Mouse (Mus musculus) gastrocnemius, adult 8-10 months (tissue): ENCODE results near the gene Dnajb12. TPM values are rescaled to one million over a fixed set of nuclear protein-coding genes. Genes with fewer than 3 reads are reported as not detected.

ENCODE experiments used
- DNase-seq, 2 experiments: peaks; one replicate each; pipeline ENCODE4 v3.0.0; 2022; ENCODE audit warnings: low spot score in 2 of 2
- total RNA-seq, 4 experiments: library from RNA; stranded (reverse); gene quantifications; 2 replicates each; pipeline ENCODE4 v1.2.4; 2022

Dnajb12 gene
- 10 to 100 TPM; 77.8 to 89.1 (median 82.1) TPM for total RNA-seq

DNA sequence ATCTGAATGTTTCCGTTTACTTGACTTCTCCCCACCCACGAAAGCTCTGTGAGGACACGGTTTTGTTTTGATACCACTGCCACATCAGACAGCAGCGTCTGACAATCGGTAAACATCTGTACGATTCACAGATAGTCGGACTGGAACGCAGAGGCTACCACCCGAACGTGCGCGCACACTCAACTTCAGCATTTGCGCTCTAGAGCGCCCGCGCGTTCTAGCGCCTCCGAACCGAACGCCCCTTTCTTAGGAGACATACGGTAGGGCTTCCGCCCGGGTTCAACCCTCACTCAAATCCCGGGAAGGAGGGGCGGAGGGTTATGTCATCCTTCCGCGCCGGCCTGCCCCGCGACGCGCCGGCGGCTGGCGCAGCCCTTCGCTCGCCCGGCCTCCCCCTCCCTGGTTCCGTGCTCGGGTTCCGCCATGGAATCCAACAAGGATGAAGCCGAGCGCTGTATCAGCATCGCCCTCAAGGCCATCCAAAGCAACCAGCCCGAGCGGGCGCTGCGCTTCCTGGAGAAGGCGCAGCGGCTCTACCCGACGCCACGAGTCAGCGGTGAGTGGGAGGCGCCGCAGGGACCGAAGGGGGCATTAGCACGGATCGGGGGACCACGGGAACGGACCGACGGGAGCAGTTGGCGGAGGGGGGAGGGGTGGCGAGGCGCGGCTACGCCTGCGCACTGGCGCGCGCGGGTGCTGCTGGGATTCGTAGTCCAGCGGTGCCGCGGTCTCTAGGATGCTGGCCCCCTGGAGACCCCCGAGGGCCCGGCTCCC is at the start of gene Dnajb12:
Gene Dnajb12 (plus strand): TSS at position 302 of the 774 bp plus-strand sequence.
- peak; percentile 89 to 90 for DNase-seq

DNA sequence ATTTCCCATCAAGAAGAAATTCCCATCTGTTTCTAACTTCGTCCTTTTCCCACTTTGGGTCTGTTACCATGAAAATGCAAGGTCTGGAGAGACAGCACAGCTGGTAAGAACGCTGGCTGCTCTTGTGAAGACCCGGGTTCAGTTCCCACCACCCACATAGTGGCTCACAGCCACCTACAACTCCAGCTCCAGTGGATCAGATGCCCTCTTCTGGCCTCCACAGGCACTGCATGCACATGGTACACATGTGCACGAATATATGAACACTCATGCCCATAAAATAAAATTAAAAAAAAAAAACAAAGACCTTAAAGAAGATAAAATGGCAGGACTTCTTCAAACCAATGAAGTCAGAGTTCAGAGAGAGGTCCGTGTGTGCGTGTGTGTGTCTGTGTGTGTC is 49.5 kb upstream of the Dnajb12 start:
- DNase-seq: no peak

DNA sequence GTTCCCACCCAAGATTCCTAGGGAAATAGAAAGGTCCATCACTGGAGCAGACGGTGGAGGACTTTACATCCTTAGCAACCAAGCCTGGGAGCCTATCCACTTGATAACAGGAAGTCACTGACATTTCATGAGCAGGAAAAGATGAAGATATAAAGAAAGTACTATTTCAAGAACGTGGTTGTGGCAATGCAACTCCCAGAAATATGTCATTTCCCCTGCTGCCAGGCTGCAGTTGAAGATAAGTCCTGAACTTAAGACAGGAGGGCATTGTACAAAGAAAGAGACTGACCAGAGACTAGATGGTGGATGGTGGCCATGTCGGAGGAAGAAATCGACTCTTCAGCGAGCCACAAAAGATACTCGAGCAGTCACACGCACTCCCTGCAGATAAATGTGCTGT is 47.4 kb upstream of the Dnajb12 start:
- no peak for DNase-seq

DNA sequence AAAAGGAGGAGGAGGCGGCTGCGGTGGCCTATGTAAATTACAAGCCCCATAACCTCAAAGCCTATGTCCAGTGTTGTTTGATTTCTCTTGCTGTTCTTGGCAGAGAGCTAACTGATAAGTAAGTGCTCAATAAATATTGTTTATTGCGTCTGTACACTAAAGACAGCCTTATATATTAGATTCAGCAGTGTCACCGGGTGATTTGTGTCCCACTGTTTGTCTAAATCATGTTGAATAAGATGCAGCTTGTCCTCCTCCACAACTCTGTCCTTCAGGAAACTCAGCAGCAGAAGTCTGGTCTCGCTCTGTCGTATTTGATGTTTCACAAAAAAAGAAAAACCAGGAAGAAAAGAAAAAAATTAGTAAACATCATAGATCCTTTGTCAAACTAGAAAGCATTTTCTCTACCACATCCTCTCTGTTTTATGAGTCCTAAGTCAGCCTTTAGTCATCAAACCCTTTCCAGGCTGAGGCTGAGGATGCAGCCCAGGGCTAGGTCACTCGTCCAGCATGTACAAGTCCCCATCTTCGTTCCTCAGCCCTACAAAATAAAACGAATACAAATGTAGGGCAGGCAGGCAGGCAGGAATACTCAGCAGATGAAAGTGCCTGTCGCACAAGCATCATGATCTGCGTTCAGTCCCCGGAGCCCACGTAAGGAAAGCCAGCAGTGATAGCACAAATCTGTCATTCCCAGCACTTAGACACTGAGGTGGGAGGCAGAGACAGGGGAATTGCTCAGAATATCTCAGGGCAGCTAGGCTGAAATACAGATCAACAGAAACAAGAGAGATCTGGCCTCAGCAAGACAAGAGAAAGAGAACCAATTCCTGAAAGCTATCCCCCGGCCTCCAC is 43.8 kb upstream of the Dnajb12 start:
- no peak for DNase-seq

DNA sequence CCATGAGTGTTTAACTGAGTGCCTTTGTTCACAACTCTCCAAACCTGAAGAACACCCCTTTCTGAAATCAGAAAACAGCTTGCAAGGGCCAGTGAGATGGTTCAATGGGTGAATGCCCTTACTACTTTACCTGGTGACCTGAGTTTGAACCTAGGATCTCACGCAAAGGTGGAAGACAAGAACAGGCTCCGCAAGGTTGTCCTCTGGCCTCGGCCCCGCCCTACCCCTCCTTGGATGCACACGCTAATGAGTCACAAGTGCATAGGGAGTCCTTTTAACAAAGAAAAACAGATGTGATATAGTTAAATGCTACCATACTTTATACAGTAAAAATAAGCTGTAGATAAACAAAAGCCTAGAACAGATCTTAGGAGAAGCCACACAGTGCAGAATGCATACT is 41.9 kb upstream of the Dnajb12 start:
- DNase-seq: no peak

DNA sequence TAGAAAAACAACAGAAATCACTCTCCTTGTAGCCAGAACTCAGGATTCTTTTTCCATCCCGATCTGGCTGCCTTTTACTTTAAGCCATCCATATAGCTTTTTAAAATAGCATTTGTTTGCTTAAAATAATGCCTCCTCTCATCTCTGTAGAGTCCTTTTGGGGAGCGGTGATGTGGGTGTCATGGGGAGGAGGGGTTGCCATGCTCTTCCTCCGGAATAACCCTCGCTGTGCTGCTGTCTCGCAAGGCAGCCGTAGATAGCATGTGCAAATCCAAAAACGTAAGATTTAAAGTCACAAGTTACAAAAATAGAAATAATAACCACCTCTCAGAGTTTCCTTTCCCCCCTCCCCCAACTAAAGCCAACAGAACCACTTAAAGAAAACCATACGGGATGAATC is 37.9 kb upstream of the Dnajb12 start:
- no peak for DNase-seq

DNA sequence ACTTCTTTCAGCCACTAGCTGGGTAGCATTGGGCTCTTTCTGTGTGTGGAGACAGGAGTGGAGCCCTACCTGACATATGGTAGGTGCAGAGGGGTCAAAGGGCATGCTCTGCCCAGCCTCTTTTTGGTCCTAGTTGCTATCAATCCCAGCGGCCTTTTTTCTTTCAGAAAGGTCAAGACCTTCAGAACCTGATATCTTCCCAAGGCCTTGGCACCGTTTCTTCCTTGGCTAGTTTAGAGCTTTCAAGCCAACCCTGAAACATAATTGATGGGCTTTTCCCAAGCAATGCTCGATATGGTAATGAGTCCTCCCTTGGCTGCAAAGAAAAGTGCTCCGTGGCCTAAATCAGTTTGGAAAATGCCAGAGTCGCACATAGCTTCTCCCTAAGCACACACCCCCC is 36.2 kb upstream of the Dnajb12 start:
- DNase-seq: no peak

DNA sequence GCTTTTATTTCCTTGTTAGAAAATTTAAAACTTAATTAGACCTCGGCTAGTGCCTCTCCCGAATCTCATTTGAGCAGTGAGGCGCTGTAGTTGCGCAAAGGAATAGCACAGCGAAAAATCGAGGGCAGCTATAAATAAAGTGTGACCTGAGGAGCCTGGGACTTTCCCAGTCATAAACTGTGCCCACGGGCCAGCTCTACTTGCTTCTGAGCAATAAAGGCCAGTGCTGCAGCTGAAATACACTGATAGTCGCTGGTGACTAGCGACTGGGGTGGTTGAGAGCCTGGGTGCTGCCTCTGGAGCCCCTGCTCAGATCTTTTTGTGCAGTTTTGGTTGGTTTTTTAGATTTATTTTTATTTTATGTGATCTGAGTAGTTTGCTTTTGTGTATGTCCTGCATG is 34.7 kb upstream of the Dnajb12 start:
- DNase-seq: peak; percentile 30 to 63

DNA sequence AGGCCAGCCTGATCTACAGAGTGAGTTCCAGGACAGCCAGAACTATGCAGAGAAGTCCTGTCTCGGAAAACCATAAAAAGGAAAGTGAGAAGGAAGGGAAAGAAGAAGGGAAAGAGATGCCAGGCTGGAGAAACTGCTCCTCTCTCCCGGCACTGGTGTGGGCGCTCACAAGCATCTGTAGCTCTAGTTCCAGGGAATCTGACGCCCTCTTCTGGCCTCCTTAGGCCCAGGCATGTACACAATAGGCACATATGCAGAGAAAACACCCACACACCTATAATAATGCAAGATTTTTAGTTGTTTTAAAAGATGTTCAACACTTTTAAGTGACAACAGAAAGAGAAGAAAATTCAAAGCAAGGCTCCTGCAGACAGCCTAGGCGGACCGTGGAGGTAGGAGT is 32.9 kb upstream of the Dnajb12 start:
- DNase-seq: no peak

DNA sequence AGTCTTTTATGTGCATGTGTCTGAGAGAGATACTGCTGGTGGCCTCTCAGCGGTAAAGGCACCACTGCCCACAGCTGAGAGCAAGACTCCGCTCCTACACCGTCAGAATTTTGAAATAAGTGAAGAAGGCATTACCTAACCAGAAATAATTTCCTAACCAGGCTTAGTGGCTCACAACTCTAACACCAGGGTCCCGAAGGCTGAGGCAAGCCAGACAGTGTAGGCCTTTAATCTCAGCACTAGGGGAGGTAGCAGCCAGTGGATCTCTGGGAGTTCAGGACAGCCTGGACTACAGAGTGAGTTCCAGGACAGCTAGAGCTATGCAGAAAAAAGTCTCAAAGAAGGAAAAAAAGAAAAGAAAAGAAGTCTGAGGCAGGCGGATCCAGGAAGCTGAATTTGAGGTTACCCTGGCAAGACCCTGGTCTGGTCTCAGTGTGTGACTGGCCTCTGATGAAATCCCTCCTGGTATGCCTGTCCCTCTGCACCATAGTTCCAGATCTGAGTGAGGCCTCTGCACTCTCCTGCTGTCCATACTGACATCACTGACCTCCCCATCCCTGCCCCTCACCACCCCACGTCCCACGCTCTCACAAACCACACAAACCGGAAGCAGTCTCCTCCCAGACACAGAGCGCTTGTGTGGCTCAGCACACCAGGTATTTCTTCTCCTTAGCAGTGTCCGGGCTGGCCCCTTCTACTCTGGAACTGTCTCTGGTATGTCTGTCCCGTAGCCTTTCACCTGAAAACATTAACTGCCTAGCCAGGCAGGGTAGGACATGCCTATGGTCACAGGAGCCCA is 31.1 kb upstream of the Dnajb12 start:
- no peak for DNase-seq

DNA sequence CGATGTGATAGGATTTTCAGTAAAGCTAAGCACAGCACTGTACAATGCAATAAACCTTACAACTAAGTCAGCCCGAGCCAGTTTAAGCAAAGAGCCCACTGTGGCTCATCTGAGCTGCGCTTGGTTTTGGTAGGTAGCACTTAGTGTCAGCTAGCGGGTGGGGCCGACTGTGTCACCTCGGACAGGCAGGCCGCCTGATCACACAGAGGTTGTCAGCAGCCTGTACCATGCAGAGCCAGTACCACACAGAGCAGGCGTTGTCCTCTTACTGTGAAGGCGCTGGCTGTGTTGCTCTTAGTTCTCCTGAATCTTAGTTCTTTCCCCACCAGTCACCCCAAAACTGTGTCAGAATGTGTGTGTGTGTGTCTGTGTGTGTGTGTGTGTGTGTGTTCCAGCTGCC is 30.4 kb upstream of the Dnajb12 start:
- no peak for DNase-seq

DNA sequence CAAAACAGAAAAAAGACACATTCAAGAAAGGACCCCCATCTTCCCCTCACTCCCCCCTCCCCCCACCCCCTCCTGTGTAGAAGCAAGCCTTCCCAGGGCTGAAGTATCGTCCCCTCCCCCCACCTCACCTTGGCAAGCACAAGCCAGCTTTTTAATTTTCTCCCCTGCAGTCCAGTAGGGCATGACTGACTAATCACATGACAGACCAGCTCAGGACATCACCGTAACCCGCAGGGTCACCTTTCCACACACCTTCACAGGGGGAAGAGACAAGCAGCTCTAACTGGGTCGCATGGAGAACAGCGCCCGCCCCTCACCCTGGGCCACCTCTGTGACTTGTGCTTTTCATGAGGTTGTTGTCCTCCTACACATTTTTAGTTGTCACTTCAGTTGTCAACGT is 30.0 kb upstream of the Dnajb12 start:
- DNase-seq: no peak

DNA sequence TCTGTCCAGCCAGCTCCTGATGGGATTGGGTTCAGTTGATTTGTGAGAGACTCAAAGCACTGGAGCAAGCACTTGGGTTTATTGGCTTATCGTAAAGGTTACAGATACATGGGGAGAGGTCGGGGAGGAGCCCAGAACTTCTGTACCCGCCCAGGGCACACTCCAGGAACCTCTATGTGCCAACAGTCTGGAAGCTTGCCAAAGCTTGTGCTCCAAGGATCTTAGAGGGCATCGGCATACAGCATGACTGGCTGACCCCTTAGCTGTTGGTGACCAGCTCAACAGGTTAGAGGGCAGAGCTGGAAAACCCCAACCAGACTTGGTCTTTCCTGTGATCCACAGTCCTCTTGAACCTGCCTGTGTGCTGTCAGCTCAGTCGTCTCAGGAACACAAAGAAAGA is 22.2 kb upstream of the Dnajb12 start:
- no peak for DNase-seq

DNA sequence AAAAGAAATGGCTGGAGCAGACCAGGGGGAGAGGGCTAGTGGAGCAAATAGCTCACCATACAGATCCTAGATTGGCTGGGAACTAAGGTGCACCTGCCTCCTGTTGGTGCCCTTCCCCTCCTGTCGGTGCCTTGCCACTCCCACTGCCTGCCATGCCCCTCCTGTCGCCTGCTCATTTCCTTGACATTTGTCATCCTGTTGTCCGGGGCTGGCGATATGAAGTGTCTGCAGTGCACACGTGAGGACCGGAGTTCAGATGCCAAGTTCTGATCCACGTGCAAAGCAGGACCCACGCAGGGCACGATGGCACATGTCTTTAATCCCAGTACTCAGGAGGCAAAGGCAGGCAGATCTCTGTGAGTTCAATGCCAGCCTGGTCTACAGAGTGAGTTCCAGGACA is 18.7 kb upstream of the Dnajb12 start:
- DNase-seq: no peak

DNA sequence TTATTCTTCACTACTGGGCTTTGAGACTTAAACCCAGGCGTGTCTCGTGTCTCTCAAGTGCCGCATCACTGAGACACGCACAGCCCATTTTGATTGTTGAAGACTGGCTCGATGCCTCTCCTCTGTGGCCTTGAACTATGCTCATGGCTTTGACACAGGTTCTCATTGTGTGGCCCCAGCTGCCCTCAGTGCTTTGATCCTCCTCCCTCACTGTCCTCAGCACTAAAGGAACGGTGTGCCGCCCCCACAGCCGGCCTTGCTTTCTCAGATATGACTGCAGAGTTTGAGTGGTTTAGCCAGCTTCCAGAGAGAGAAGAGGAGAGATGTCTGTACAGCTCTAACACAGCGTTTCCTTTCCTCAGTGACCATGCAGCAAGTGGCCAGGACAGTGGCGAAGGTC is 18.2 kb upstream of the Dnajb12 start:
- DNase-seq: no peak

DNA sequence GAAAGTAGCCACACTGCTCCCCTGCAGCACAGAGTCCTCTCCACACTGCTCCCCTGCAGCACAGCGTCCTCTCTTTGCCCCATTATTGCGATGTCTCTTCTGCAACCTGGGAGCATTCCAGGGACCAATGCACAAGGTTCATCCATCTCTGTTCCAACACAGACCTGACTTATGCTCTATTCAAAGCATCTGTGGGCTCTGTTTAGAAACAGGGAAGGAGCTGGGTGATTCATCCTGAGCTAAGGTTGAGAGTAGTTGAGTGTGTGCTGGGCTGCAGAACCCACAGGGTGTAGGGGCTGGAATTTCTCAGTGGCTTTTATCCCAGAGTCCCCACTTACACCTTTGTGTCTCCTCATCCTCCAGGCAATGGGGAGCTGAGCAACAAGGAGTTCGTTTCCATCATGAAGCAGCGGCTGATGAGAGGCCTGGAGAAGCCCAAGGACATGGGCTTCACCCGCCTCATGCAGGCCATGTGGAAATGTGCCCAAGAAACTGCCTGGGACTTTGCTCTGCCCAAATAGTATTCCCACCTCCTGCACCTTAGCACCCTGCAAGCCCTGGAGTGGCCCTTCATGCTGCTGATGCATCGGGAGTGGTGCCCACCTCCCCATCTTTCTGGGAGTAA is 16.4 kb upstream of the Dnajb12 start:
- no peak for DNase-seq

DNA sequence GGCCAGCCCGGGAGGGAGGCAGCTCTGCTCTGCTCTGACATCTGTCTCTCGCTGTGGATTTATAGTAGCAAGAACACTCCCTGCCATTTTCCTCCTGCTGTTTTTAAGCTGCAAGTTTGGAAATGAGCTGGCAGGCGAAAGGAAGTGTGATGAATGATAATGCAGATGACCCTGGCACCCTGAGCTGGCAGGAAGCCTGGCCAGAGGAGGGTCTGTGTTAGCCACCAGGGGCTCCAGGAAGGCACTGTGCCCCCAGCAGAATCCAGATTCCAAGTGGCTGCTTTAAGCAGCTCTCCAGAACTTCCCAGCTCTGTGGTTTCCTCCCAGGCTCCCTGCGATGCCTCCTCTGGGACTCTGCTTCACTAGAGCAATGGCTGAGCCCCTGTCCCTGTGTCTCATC is 15.7 kb upstream of the Dnajb12 start:
- DNase-seq: no peak

DNA sequence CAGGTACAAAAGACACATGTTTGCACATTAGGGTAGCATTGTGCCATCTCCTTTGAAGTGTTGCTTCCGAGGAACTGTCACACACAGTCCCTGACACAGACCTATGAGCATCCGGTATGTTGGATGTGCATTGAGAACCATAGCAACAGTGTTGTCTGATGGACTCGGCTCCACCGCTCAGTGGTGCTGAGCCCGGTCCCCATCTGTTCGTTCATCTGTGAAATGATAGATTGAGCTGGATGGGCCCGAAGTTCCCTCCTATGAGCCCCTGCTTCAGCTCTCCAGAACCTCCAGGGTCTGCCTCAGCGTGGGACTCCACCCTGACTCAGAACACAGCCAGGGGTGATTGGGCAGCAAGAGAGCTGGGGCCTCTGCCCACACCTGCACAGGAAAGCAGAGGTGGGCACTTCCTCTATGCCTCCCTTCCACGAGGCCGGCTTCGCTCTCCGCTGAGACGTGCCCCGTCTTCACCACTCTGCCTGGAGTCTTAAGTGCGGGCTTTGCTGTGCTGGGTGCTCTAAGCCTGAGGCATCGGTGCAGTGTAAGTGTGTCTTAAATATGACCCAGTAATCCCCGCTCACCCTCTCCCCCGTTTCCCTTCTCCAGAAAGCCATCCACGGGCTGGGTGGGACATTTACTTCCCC is 15.0 kb upstream of the Dnajb12 start:
- no peak for DNase-seq

DNA sequence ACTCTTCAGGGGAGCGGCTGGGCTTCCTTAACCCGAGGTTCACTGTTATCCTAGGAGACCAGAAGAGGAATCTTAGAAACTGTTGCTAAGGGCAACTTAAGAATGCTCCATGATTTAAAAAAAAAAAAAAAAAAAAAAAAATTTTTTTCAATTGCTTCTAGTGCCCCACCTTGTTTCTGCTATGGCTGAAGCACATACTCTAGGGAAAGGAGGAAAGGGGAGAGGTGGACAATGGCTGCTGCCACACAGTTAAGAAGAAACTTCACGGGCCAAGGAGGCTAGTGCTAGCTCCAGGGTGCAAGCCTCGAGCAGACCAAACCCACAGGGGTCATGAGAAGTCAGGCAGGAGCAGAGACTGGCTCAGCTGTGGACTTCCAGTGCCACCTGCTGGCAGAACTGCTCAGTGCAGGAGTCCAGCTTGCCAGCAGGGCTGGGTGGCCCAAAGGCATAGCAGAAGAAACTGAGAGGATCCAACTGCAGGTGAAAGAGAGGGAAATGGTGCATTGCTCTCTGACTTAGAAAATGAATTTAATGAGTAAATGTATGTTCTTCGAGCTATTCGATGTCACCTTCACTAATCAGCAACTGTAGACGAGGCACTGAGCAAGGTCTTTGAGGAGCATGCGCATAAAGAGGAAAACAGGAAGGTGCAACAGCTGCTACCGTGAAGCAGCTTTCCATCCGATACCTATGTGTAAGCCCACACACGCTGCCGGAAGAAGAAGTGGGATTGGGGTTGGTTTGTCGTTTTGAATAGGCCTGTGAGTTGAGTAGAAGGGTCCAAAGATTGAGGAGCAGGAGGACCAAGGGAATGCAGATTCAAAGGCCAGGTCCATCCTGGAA is 14.3 kb upstream of the Dnajb12 start:
- DNase-seq: peak; percentile 69 to 82

DNA sequence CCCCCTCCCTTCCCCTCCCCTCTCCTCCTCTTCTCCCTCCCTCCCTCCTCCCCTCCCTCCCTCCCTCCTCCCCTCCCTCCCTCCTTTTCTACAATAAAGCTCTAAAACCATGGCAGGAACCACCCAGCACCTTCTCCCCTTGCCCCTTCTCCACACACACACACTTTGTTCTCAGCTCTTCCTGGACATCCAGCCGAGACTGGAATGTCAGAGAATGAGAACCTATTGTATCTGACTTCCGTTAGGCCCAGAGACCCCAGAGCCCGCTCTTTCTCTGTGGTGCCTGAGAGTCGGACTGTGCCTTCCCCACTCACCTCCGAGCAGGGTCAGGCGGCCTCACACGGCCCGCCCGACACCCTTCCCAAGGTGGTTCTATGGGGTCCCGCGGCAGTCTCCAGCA is 11.1 kb upstream of the Dnajb12 start:
- DNase-seq: no peak
